ENCODE assay signal across 25 mouse cellular contexts in the genomic region with DNA sequence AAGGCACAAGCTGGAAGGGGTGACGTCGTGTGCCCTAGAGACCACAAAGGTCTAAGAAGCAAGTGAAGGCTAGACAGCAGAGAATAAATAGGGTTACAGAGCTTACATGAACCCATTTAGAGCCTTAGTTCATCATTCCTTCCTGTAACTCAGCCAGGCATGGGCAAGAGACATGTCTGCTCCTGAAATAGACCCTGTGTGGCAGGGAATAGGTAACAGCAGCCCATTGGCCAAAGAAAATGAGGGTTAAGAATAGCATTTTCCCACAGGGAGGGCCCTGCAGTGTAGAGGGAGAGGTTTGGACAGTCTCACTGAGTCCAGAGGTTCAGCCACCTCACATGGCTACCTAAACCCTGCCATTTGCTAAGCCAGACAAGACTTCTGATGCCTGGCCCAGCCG. TPM values are rescaled to one million over a fixed set of nuclear protein-coding genes. Genes with fewer than 3 reads are reported as not detected.
DNase-seq lines count a peak whose midpoint lies in the region; ATAC-seq and TF ChIP-seq lines count a peak whose summit lies in the region.
"Had no signal": no experiment of that assay in that cellular context is flagged by ENCODE, and none has a peak within 500 bp of the region (broad histone marks: within the 10 kb centered on the region; RNA-seq: fewer than 3 reads in every experiment).

No protein-coding gene starts in this region.

- H3K4me1 ChIP-seq in heart, embryonic 13.5 days = peaks cover 54% of the 10 kb centered on the region
- peaks cover 10% of the 10 kb centered on the region for H3K4me1 ChIP-seq in heart, embryonic 11.5 days (ENCODE audit: control insufficient read depth, insufficient read depth, low read length)
- peaks cover 39% of the 10 kb centered on the region for H3K4me1 ChIP-seq in heart, embryonic 15.5 days (replicated peaks)
- no peaks in the 10 kb centered on the region for H3K4me1 ChIP-seq in midbrain, postnatal 0 days (ENCODE audit: insufficient read depth, low read length)
- H3K4me1 ChIP-seq: limb, embryonic 10.5 days; midbrain, embryonic 13.5 days had no signal

- H3K9me3 ChIP-seq in heart, embryonic 13.5 days = no peaks in the 10 kb centered on the region
- H3K9me3 ChIP-seq in heart, embryonic 11.5 days (replicated peaks; ENCODE audit: control insufficient read depth, low read length) = no peaks in the 10 kb centered on the region
- H3K9me3 ChIP-seq in heart, embryonic 15.5 days (replicated peaks) = no peaks in the 10 kb centered on the region
- H3K9me3 ChIP-seq in midbrain, postnatal 0 days (ENCODE audit: low read length) = no peaks in the 10 kb centered on the region
- H3K9me3 ChIP-seq: limb, embryonic 10.5 days; limb, embryonic 15.5 days; liver, embryonic 13.5 days; midbrain, embryonic 13.5 days had no signal

- 81% methylated on average over 3 of the region's 3 CpGs for WGBS in heart, embryonic 13.5 days
- 81% methylated on average over 3 of the region's 3 CpGs for WGBS in heart, embryonic 11.5 days (ENCODE audit: insufficient replicate concordance)
- 84% methylated on average over 3 of the region's 3 CpGs for WGBS in heart, embryonic 15.5 days
- 95% methylated on average over 3 of the region's 3 CpGs for WGBS in midbrain, postnatal 0 days

- no peak overlapping the region for H3K4me2 ChIP-seq in heart, embryonic 13.5 days
- H3K4me2 ChIP-seq in heart, embryonic 11.5 days = no peak overlapping the region; the same call in 1 of the 2 replicates
- H3K4me2 ChIP-seq in heart, embryonic 15.5 days = no peak overlapping the region
- no peak overlapping the region for H3K4me2 ChIP-seq in midbrain, postnatal 0 days (ENCODE audit: low read depth, low read length, poor library complexity, severe bottlenecking)
- H3K4me2 ChIP-seq: limb, embryonic 15.5 days; liver, embryonic 13.5 days; midbrain, embryonic 13.5 days had no signal

- no peak; the same call in 1 of the 2 replicates for ATAC-seq in heart, embryonic 13.5 days (ENCODE audit: extremely low read depth, insufficient number of reproducible peaks, low FRiP score, low TSS enrichment)
- ATAC-seq in heart, embryonic 11.5 days (replicated peaks; ENCODE audit: insufficient number of reproducible peaks, low FRiP score, low TSS enrichment) = no peak
- ATAC-seq in heart, embryonic 15.5 days (replicated peaks; ENCODE audit: insufficient number of reproducible peaks, insufficient read depth, low FRiP score, low read depth) = 0 out of 2 replicates have a peak, but pooled peaks have one; percentile 17
- ATAC-seq in midbrain, postnatal 0 days (ENCODE audit: low FRiP score) = no peak
- ATAC-seq: forebrain, embryonic 16.5 days; hindbrain, embryonic 16.5 days; lung, postnatal 0 days; midbrain, embryonic 13.5 days had no signal

- H3K27ac ChIP-seq in heart, embryonic 13.5 days (replicated peaks) = peak overlapping the region; percentile 65
- H3K27ac ChIP-seq in heart, embryonic 11.5 days (ENCODE audit: low read depth, low read length) = no peak overlapping the region; the same call in 1 of the 2 replicates
- H3K27ac ChIP-seq in heart, embryonic 15.5 days = peak overlapping the region; percentile 37
- H3K27ac ChIP-seq in midbrain, postnatal 0 days (ENCODE audit: low read depth, low read length) = no peak overlapping the region
- H3K27ac ChIP-seq: limb, embryonic 10.5 days; limb, embryonic 15.5 days; liver, embryonic 13.5 days; macrophage; midbrain, embryonic 13.5 days had no signal

- peaks cover 100% of the 10 kb centered on the region for H3K36me3 ChIP-seq in heart, embryonic 13.5 days
- peaks cover 82% of the 10 kb centered on the region for H3K36me3 ChIP-seq in heart, embryonic 11.5 days (ENCODE audit: control insufficient read depth, insufficient read depth, low read length)
- peaks cover 92% of the 10 kb centered on the region for H3K36me3 ChIP-seq in heart, embryonic 15.5 days
- peaks cover 87% of the 10 kb centered on the region for H3K36me3 ChIP-seq in midbrain, postnatal 0 days (ENCODE audit: insufficient read depth, low read length)

- H3K4me3 ChIP-seq in heart, embryonic 13.5 days = no peak overlapping the region
- no peak overlapping the region for H3K4me3 ChIP-seq in heart, embryonic 11.5 days (ENCODE audit: low read depth, low read length)
- no peak overlapping the region for H3K4me3 ChIP-seq in heart, embryonic 15.5 days
- no peak overlapping the region for H3K4me3 ChIP-seq in midbrain, postnatal 0 days (ENCODE audit: low read depth, low read length)
- H3K4me3 ChIP-seq: erythroblast, embryonic 14.5 days; limb, embryonic 10.5 days; limb, embryonic 15.5 days; liver, embryonic 13.5 days; midbrain, embryonic 13.5 days had no signal

- TF ChIP-seq CTCF in midbrain, postnatal 0 days (IDR thresholded peaks at IDR 0.05) = no peak

- H3K27me3 ChIP-seq in heart, embryonic 13.5 days (replicated peaks) = no peaks in the 10 kb centered on the region
- no peaks in the 10 kb centered on the region for H3K27me3 ChIP-seq in heart, embryonic 11.5 days (ENCODE audit: control insufficient read depth, insufficient read depth, low read length)
- H3K27me3 ChIP-seq in heart, embryonic 15.5 days = no peaks in the 10 kb centered on the region
- H3K27me3 ChIP-seq in midbrain, postnatal 0 days (ENCODE audit: insufficient read depth, low read length) = no peaks in the 10 kb centered on the region
- H3K27me3 ChIP-seq: limb, embryonic 15.5 days; liver, embryonic 13.5 days; midbrain, embryonic 13.5 days had no signal

- DNase-seq in heart, adult 11 months = peak; percentile 94
- no peak for DNase-seq in heart, postnatal 4 days
- DNase-seq in skeletal muscle tissue, adult 2 months (ENCODE audit: low read depth, low spot score) = peak; percentile 71
- DNase-seq in midbrain, postnatal 0 days (ENCODE audit: low spot score) = no peak
- DNase-seq: adrenal gland, postnatal 25 days; B cell, adult 2 months; cerebellum, adult 2 months; cerebellum, postnatal 14 days; kidney, adult 8-10 months; kidney, postnatal 10 days; layer of hippocampus, adult 9-11 months; liver, embryonic 13.5 days; lung, adult 18-20 months; thymus, postnatal 14 days had no signal

- H3K9ac ChIP-seq in heart, embryonic 13.5 days = peak overlapping the region; percentile 5; the same call in 1 of the 2 replicates
- H3K9ac ChIP-seq in heart, embryonic 11.5 days (ENCODE audit: low read depth, low read length) = no peak overlapping the region
- no peak overlapping the region for H3K9ac ChIP-seq in heart, embryonic 15.5 days
- H3K9ac ChIP-seq in midbrain, postnatal 0 days (replicated peaks; ENCODE audit: low read length, poor library complexity, severe bottlenecking) = no peak overlapping the region
- H3K9ac ChIP-seq: limb, embryonic 15.5 days; liver, embryonic 13.5 days; midbrain, embryonic 13.5 days had no signal

RNA-seq across cellular contexts. Expression of gene Wdr1, which starts 21.3 kb away (rescaled TPM):
- total RNA-seq in heart, postnatal 4 days (2021) = 100 to 1,000 TPM; 238 to 243 TPM
- polyA plus RNA-seq in heart, embryonic 13.5 days (2015; fragmentation: Nextera tagmentation; extraction: Ambion mirVana) = 218 and 227 TPM in 2 replicates
- 244 and 288 TPM in 2 replicates for polyA plus RNA-seq in heart, embryonic 11.5 days (2014; fragmentation: Nextera tagmentation; extraction: Ambion mirVana)
- 197 and 230 TPM in 2 replicates for polyA plus RNA-seq in heart, embryonic 15.5 days (2015; fragmentation: Nextera tagmentation; extraction: Ambion mirVana)
- total RNA-seq in midbrain, postnatal 0 days (2014; rRNA removed) = 253 and 266 TPM in 2 replicates
- 203 and 207 TPM in 2 replicates for polyA plus RNA-seq in midbrain, postnatal 0 days (2015; fragmentation: Nextera tagmentation; extraction: Ambion mirVana)

RNA-seq across cellular contexts. Expression of gene Slc2a9, which starts 38.8 kb away (rescaled TPM):
- 1 to 10 TPM; 1.8 to 2.0 TPM for total RNA-seq in heart, postnatal 4 days (2021)
- polyA plus RNA-seq in heart, embryonic 13.5 days (2015; fragmentation: Nextera tagmentation; extraction: Ambion mirVana) = 0.27 and 0.42 TPM in 2 replicates
- polyA plus RNA-seq in heart, embryonic 11.5 days (2014; fragmentation: Nextera tagmentation; extraction: Ambion mirVana) = 0.19 and 0.49 TPM in 2 replicates
- 0.20 and 0.48 TPM in 2 replicates for polyA plus RNA-seq in heart, embryonic 15.5 days (2015; fragmentation: Nextera tagmentation; extraction: Ambion mirVana)
- total RNA-seq in midbrain, postnatal 0 days (2014; rRNA removed) = 1.3 and 3.4 TPM in 2 replicates
- polyA plus RNA-seq in midbrain, postnatal 0 days (2015; fragmentation: Nextera tagmentation; extraction: Ambion mirVana) = 0.44 and 0.93 TPM in 2 replicates

Comparison
In these comparisons a context has a peak if more than half of its experiments do, and no peak if none do; other contexts are left out.
1. DNase-seq: peak in heart, adult 11 months (single experiment) and skeletal muscle tissue, adult 2 months (single experiment); none in heart, postnatal 4 days (single experiment) and midbrain, postnatal 0 days (single experiment).
2. H3K27ac ChIP-seq: peak in heart, embryonic 13.5 days (single experiment) and heart, embryonic 15.5 days (single experiment); none in heart, embryonic 11.5 days (single experiment) and midbrain, postnatal 0 days (single experiment).